In genomic region chr3:28225357-28225905, GRCm38 (mm10) we compare ENCODE assay signal across 11 mouse cellular contexts. TPM values are rescaled to one million over a fixed set of nuclear protein-coding genes. Genes with fewer than 3 reads are reported as not detected.
DNase-seq lines count a peak whose midpoint lies in the region; ATAC-seq lines count a peak whose summit lies in the region.
"Had no signal": no experiment of that assay in that cellular context is flagged by ENCODE, and none has a peak within 500 bp of the region (broad histone marks: within the 10 kb centered on the region; RNA-seq: fewer than 3 reads in every experiment).

No protein-coding gene starts in this region.

- intact Hi-C loops in gastrocnemius, postnatal 36 days (cut with DNase I), result no loop called here

- ATAC-seq in neural tube, embryonic 13.5 days (ENCODE audit: low read depth), result no peak
- peak; percentile 23; the same call in 1 of the 2 replicates for ATAC-seq in hindbrain, embryonic 11.5 days (ENCODE audit: low FRiP score)
- 0 out of 2 replicates have a peak, but pooled peaks have one; percentile 4 for ATAC-seq in midbrain, embryonic 16.5 days

- no peak overlapping the region for H3K9ac ChIP-seq in neural tube, embryonic 13.5 days
- no peak overlapping the region for H3K9ac ChIP-seq in hindbrain, embryonic 11.5 days (ENCODE audit: low read depth, low read length)
- no peak overlapping the region for H3K9ac ChIP-seq in midbrain, embryonic 16.5 days (ENCODE audit: low read depth, low read length)

- H3K36me3 ChIP-seq in neural tube, embryonic 13.5 days, result no peaks in the 10 kb centered on the region
- no peaks in the 10 kb centered on the region for H3K36me3 ChIP-seq in hindbrain, embryonic 11.5 days (ENCODE audit: control insufficient read depth, insufficient read depth, low read length)
- no peaks in the 10 kb centered on the region for H3K36me3 ChIP-seq in midbrain, embryonic 16.5 days (ENCODE audit: control insufficient read depth, insufficient read depth, low read length)

- H3K4me3 ChIP-seq in neural tube, embryonic 13.5 days, result no peak overlapping the region
- H3K4me3 ChIP-seq in hindbrain, embryonic 11.5 days (ENCODE audit: low read depth, low read length), result no peak overlapping the region
- H3K4me3 ChIP-seq in midbrain, embryonic 16.5 days (ENCODE audit: low read depth, low read length), result no peak overlapping the region

- WGBS in neural tube, embryonic 13.5 days, result 78% methylated on average over 9 of the region's 9 CpGs
- WGBS in hindbrain, embryonic 11.5 days, result 77% methylated on average over 9 of the region's 9 CpGs
- WGBS in midbrain, embryonic 16.5 days, result 73% methylated on average over 9 of the region's 9 CpGs

- no peaks in the 10 kb centered on the region for H3K9me3 ChIP-seq in neural tube, embryonic 13.5 days
- no peaks in the 10 kb centered on the region for H3K9me3 ChIP-seq in hindbrain, embryonic 11.5 days (ENCODE audit: control insufficient read depth, low read length)
- H3K9me3 ChIP-seq in midbrain, embryonic 16.5 days (replicated peaks; ENCODE audit: control insufficient read depth, low read length, poor library complexity, severe bottlenecking), result no peaks in the 10 kb centered on the region

- H3K4me1 ChIP-seq in neural tube, embryonic 13.5 days (replicated peaks), result peaks cover 15% of the 10 kb centered on the region
- peaks cover 3% of the 10 kb centered on the region; the same call in 1 of the 2 replicates for H3K4me1 ChIP-seq in hindbrain, embryonic 11.5 days (replicated peaks; ENCODE audit: control insufficient read depth, insufficient read depth, low read length)
- H3K4me1 ChIP-seq in midbrain, embryonic 16.5 days (ENCODE audit: control insufficient read depth, insufficient read depth, low read length), result peaks cover 6% of the 10 kb centered on the region; the same call in 1 of the 2 replicates

- H3K4me2 ChIP-seq in neural tube, embryonic 13.5 days, result no peak overlapping the region
- no peak overlapping the region for H3K4me2 ChIP-seq in hindbrain, embryonic 11.5 days (replicated peaks; ENCODE audit: low read depth, low read length)
- no peak overlapping the region for H3K4me2 ChIP-seq in midbrain, embryonic 16.5 days (ENCODE audit: low read length)

- H3K27ac ChIP-seq in neural tube, embryonic 13.5 days (replicated peaks), result peak overlapping the region; percentile 42; the same call in 1 of the 2 replicates
- H3K27ac ChIP-seq in hindbrain, embryonic 11.5 days (ENCODE audit: low read depth, low read length), result peak overlapping the region; percentile 42; the same call in 1 of the 2 replicates
- peak overlapping the region; percentile 43 for H3K27ac ChIP-seq in midbrain, embryonic 16.5 days (ENCODE audit: low read length)

- peak; percentile 10 for DNase-seq in gastrocnemius, postnatal 25 days
- DNase-seq in gastrocnemius, postnatal 36 days, result no peak
- no peak for DNase-seq in neural tube, embryonic 10.5 days (ENCODE audit: extremely low spot score, low spot score)
- peak; percentile 21 for DNase-seq in hindbrain, embryonic 11.5 days (ENCODE audit: low spot score)
- DNase-seq in c-Kit-positive CD71-positive TER-119-positive erythroid progenitor cells, embryonic 14.5 days (ENCODE audit: low spot score), result no peak
- DNase-seq in adrenal gland, adult 18-20 months (ENCODE audit: low spot score in 2 of 2), result no peak
- DNase-seq: adrenal gland, postnatal 10 days; gastrocnemius, postnatal 10 days; kidney, postnatal 25 days had no signal

- H3K27me3 ChIP-seq in neural tube, embryonic 13.5 days, result no peaks in the 10 kb centered on the region
- no peaks in the 10 kb centered on the region for H3K27me3 ChIP-seq in hindbrain, embryonic 11.5 days (ENCODE audit: control insufficient read depth, insufficient read depth, low read length)
- no peaks in the 10 kb centered on the region for H3K27me3 ChIP-seq in midbrain, embryonic 16.5 days (ENCODE audit: control insufficient read depth, insufficient read depth, low read depth, low read length)

RNA-seq across cellular contexts. Expression of gene Tnik, which starts 37.6 kb away (rescaled TPM):
- total RNA-seq in gastrocnemius, postnatal 25 days (2021), result 10 to 100 TPM; 40.6 to 45.9 TPM
- total RNA-seq in gastrocnemius, postnatal 36 days (2021), result 10 to 100 TPM; 39.4 to 39.8 TPM
- 61.0 and 61.2 TPM in 2 replicates for polyA plus RNA-seq in neural tube, embryonic 13.5 days (2015; fragmentation: Nextera tagmentation; extraction: Ambion mirVana)
- 27.0 and 40.1 TPM in 2 replicates for polyA plus RNA-seq in hindbrain, embryonic 11.5 days (2014; fragmentation: Nextera tagmentation; extraction: Ambion mirVana)
- 68.2 and 76.3 TPM in 2 replicates for polyA plus RNA-seq in midbrain, embryonic 16.5 days (2015; fragmentation: Nextera tagmentation; extraction: Ambion mirVana)
- total RNA-seq in adrenal gland, adult 18-20 months (2021), result 10 to 100 TPM in 1 of 2 experiments, 1 to 10 TPM in 1; 7.7 to 14.8 TPM

Comparison
In these comparisons a context has a peak if more than half of its experiments do, and no peak if none do; other contexts are left out.
1. DNase-seq: peak in gastrocnemius, postnatal 25 days (single experiment) and hindbrain, embryonic 11.5 days (single experiment); none in gastrocnemius, postnatal 36 days (0 of 2), neural tube, embryonic 10.5 days (single experiment), c-Kit-positive CD71-positive TER-119-positive erythroid progenitor cells, embryonic 14.5 days (single experiment) and adrenal gland, adult 18-20 months (0 of 2).
2. Peak in every context shown above with its lines, with median percentiles within 50 percentile points of each other: H3K27ac ChIP-seq.